Mouse (Mus musculus) intestine, embryonic 14.5 days (tissue): Measurements from ENCODE around the gene Dppa4. TPM values are rescaled to one million over a fixed set of nuclear protein-coding genes. Genes with fewer than 3 reads are reported as not detected.
A peak's percentile ranks its signal among the peaks of the same experiment; 100 is the strongest.

Experiments
- ATAC-seq: fragments of 200-750 bp; cut with Nextera tagmentation; replicated peaks from 2 replicates; pipeline ENCODE4 v1.8.0; 2017; ENCODE audit warnings: low read depth, moderate number of reproducible peaks, moderate TSS enrichment, moderate library complexity; ENCODE audit not compliant: low FRiP score, low TSS enrichment
- DNase-seq: peaks from one replicate; pipeline ENCODE4 v3.0.0-alpha.2; 2018; ENCODE audit warnings: low spot score
- H3K27ac ChIP-seq: fragments of 300-500 bp; sonication (generic); 2 replicates; pipeline ENCODE4 v1.5.1; 2014; ENCODE audit warnings: low read depth, mild to moderate bottlenecking, control low read depth
- H3K27me3 ChIP-seq: fragments of 300-500 bp; sonication (generic); replicated peaks from 2 replicates; pipeline ENCODE4 v1.6.1; 2014; ENCODE audit warnings: low read length, control low read depth; ENCODE audit not compliant: control insufficient read depth, insufficient read depth
- H3K36me3 ChIP-seq: fragments of 300-500 bp; sonication (generic); 2 replicates; pipeline ENCODE4 v1.6.1; 2014; ENCODE audit warnings: low read length, control low read depth; ENCODE audit not compliant: control insufficient read depth, insufficient read depth
- H3K4me1 ChIP-seq: fragments of 300-500 bp; sonication (generic); replicated peaks from 2 replicates; pipeline ENCODE4 v1.6.1; 2014; ENCODE audit warnings: low read length, control low read depth, mixed read lengths; ENCODE audit not compliant: control insufficient read depth, insufficient read depth
- H3K4me2 ChIP-seq: fragments of 300-500 bp; sonication (generic); 2 replicates; pipeline ENCODE4 v1.6.1; 2014; ENCODE audit warnings: low read length
- H3K4me3 ChIP-seq: fragments of 300-500 bp; sonication (generic); 2 replicates; pipeline ENCODE4 v1.5.1; 2014; ENCODE audit warnings: low read depth, low read length, control low read depth, mixed read lengths
- H3K9ac ChIP-seq: fragments of 300-500 bp; sonication (generic); 2 replicates; pipeline ENCODE4 v1.6.1; 2014; ENCODE audit warnings: mild to moderate bottlenecking, low read length
- H3K9me3 ChIP-seq: fragments of 300-500 bp; sonication (generic); 2 replicates; pipeline ENCODE4 v1.6.1; 2016; ENCODE audit warnings: low read length, control low read depth; ENCODE audit not compliant: control insufficient read depth
- WGBS: fragments of 180-500 bp; shearing (Covaris S2); extraction: QIAGEN DNeasy Blood & Tissue Kit; methylation state at CpG from one replicate; pipeline ENCODE4 v1.1.7; 2014; 5-methylcytosine and 5-hydroxymethylcytosine counted together
- polyA plus RNA-seq: library from polyadenylated mRNA; unstranded; fragments of >200 nt; fragmentation: Nextera tagmentation; extraction: Ambion mirVana; gene quantifications from 2 replicates; pipeline ENCODE4 v1.2.1, GENCODE M21; 2014

Dppa4 gene
- polyA plus RNA-seq, result not detected in 2 replicates

DNA sequence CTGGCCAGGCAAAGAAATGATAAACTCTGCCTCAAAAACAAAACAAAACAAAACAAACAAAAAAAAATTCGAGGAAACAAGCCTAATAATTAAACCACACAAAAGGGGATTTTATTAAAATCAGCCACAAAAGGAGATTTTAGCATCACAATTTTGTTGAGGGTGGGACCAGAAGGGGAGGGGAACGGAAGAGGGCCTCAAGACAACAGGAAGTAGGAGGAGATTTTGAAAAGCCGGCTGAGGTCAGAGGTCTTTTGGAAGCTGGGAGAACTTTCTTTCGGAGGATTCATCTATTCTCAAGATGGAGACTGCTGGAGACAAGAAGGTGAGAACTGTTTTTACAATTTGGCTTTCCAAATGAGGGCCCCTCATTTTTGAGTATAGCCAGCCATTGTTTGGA lies at the start of gene Dppa4:
Dppa4 (plus strand) TSS at position 217 of the 400 bp plus-strand sequence.
- no peak within 1 kb of the TSS for H3K4me2 ChIP-seq
- 80% methylated on average over 4 of the region's 4 CpGs for WGBS
- ATAC-seq, result no peak

DNA sequence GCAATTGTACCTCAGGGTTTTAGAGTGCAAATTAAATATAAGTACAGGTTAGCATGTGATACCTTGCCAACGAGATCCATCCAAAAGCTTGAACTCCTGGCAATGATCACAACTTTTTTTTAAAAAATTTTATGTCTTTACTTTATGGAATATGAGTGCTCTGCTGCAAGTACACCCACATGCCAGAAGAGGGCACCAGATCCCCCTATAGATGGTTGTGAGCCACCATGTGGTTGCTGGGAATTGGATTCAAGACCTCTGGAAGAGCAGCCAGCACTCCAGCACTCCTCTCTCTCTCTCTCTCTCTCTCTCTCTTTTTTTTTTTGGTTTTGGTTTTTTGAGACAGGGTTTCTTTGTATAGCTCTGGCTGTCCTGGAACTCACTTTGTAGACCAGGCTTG lies 48.5 kb upstream of the Dppa4 start:
- Histone ChIP-seq H3K4me2 (no peak overlapping the region), H3K36me3 (no peaks in the 10 kb centered on the region), H3K27ac (no peak overlapping the region), H3K4me3 (no peak overlapping the region), H3K4me1 (no peaks in the 10 kb centered on the region), H3K9ac (no peak overlapping the region), H3K9me3 (no peaks in the 10 kb centered on the region), H3K27me3 (no peaks in the 10 kb centered on the region)
- ATAC-seq, result no peak
- 91% methylated on average over 1 of the region's 1 CpGs for WGBS
- peak; percentile 4 for DNase-seq

More for the DNA sequence above, at the start of gene Dppa4:
- DNase-seq, result no peak
- no peaks in the 10 kb centered on the region for H3K36me3 ChIP-seq
- H3K9me3 ChIP-seq, result no peaks in the 10 kb centered on the region
- no peaks in the 10 kb centered on the region for H3K27me3 ChIP-seq
- no peak within 1 kb of the TSS for H3K9ac ChIP-seq
- H3K27ac ChIP-seq, result no peak within 1 kb of the TSS
- no peak within 1 kb of the TSS for H3K4me3 ChIP-seq
- no peaks in the 10 kb centered on the region for H3K4me1 ChIP-seq

DNA sequence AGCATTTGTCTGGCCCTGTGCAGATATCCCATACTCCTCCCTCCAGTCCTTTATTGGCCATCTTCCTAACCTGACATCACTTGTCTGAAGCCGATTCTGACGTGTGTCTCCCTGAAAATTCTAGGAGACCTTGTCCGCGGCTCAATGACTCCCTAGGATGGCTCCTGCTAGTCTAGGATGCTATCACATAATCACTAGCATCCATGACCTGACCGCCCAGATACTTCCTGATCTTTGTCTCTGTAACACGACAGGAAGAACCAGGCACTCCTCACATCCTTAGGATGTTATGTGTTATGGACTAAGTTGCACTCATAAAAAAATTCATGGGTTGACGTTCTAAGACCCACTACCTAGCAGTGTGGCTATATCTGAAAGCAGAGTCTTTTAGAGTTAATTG lies 45.9 kb upstream of the Dppa4 start:
- Histone ChIP-seq H3K36me3 (no peaks in the 10 kb centered on the region), H3K9me3 (no peaks in the 10 kb centered on the region), H3K27ac (no peak overlapping the region), H3K4me3 (no peak overlapping the region), H3K4me1 (no peaks in the 10 kb centered on the region), H3K9ac (no peak overlapping the region), H3K4me2 (no peak overlapping the region), H3K27me3 (no peaks in the 10 kb centered on the region)
- DNase-seq, result no peak
- WGBS, result 91% methylated on average over 7 of the region's 7 CpGs
- ATAC-seq, result no peak

DNA sequence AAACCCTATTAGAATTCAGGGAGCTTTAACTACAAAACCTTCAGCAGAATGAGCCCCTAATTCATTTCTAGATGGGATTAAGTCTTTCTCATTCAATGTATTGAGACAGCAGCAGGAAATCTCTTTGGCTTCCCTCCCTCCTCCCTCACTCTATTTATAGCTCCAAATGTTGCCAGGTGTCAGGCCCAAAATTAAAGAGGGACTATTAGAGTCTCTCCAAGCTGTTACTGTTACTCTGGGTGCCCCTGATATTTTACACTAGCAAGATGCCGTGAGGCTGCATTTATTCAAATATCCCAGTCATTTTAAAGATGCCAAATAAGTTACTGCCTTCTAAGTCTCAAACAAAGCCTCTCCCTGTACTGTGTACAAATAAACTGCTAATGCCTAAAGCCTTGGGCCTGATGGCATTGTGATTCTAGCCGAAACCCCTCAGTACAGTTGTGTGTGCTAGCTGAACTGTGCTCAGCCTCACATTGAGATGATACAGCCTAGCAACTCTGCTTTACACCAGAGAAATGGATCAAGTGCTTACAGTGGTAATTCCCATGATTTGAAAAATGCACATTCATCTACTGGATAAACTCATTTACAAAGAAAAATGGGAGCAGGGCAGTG lies 36.4 kb upstream of the Dppa4 start:
- no peak overlapping the region for H3K27ac ChIP-seq
- no peak overlapping the region for H3K4me2 ChIP-seq
- H3K9ac ChIP-seq, result no peak overlapping the region
- no peaks in the 10 kb centered on the region for H3K36me3 ChIP-seq
- H3K4me3 ChIP-seq, result no peak overlapping the region
- H3K9me3 ChIP-seq, result no peaks in the 10 kb centered on the region
- no peak for DNase-seq
- H3K27me3 ChIP-seq, result no peaks in the 10 kb centered on the region
- H3K4me1 ChIP-seq, result no peaks in the 10 kb centered on the region
- 80% methylated on average over 2 of the region's 2 CpGs for WGBS
- no peak for ATAC-seq

DNA sequence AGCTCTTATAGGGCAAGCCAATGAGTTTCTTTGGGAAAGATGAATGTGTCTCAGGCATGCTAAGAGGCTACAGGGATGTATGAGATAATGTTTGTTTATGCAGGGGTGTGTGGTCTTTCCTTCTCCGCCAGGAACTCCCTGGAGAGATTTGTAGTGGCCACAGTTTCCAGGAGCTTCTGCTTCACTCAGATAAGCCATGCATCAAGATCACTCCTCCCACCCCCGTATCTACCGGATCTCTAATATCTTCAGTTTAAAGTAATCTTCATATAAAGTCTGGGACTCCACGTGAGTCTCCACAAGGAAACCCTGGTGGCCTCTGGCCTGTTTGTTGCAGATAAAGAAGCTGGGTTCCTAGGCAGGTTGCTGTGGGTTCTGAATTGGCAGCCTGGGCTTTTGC lies 30.7 kb upstream of the Dppa4 start:
- DNase-seq (no peak), ATAC-seq (no peak)
- no peak overlapping the region for H3K4me2 ChIP-seq
- H3K36me3 ChIP-seq, result no peaks in the 10 kb centered on the region
- H3K4me1 ChIP-seq, result no peaks in the 10 kb centered on the region
- 32% methylated on average over 4 of the region's 4 CpGs for WGBS
- H3K27me3 ChIP-seq, result no peaks in the 10 kb centered on the region
- no peak overlapping the region for H3K9ac ChIP-seq
- no peak overlapping the region for H3K27ac ChIP-seq
- no peak overlapping the region for H3K4me3 ChIP-seq
- no peaks in the 10 kb centered on the region for H3K9me3 ChIP-seq

DNA sequence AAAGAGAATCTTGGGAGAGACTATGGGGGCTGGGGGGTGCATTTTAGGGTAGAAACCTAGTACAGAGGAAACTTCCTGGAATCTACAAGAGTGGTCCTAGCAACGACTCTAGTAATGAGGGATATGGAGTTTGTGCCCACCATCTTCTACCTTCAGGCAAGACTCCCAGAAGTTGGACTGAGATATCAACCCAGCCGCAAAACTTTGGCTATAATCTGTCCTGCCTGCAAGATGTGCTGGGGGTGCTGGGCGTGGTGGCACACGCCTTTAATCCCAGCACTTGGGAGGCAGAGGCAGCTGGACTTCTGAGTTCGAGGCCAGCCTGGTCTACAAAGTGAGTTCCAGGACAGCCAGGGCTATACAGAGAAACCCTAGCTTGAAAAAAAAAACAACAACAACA lies 28.9 kb upstream of the Dppa4 start:
- 96% methylated on average over 5 of the region's 5 CpGs for WGBS
- no peak for DNase-seq
- no peak overlapping the region for H3K4me2 ChIP-seq
- no peak overlapping the region for H3K27ac ChIP-seq
- H3K27me3 ChIP-seq, result no peaks in the 10 kb centered on the region
- no peaks in the 10 kb centered on the region for H3K9me3 ChIP-seq
- no peak overlapping the region for H3K9ac ChIP-seq
- H3K4me3 ChIP-seq, result no peak overlapping the region
- H3K36me3 ChIP-seq, result no peaks in the 10 kb centered on the region
- no peak for ATAC-seq
- no peaks in the 10 kb centered on the region for H3K4me1 ChIP-seq

DNA sequence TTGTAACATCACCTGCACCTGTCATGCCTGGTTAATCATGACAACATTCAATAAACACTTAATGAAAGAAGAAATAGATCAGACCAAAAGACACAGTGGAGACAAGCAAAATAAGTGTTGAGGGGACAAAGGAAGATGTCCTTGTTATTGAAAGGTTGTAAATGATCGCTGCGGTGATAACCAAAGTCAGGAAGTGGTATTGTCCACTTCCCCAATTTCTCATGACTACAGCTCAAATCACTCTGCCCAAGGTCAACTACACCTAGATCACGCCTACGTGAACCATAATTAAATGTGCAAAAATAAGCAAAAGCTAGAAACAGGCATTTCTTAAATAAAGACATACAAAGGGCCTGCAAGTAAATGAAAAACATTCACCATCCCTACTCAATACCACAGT lies 24.0 kb upstream of the Dppa4 start:
- Histone ChIP-seq H3K4me3 (no peak overlapping the region), H3K9me3 (no peaks in the 10 kb centered on the region), H3K27me3 (no peaks in the 10 kb centered on the region), H3K4me2 (no peak overlapping the region), H3K4me1 (no peaks in the 10 kb centered on the region), H3K9ac (no peak overlapping the region), H3K36me3 (no peaks in the 10 kb centered on the region), H3K27ac (no peak overlapping the region)
- ATAC-seq (no peak), DNase-seq (no peak)
- WGBS, result 88% methylated on average over 4 of the region's 4 CpGs

DNA sequence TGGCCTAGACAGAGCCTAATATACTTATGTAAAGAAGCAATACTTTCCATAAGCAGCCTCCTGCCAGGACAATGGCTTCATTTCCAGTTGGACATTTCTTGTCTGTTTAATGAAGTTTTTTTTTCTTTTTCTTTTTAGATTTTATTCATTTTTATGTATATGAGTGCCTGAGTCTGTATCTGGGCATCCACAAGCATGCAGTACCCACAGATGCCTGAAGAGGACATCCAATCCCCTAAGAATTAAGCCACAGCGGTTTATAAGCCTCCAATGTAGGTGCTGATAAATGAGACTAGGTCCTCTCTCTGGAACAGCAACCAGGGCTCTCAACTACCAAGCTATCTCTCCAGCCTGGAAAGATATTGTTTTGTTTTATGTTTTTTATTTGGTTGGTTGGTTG lies 20.6 kb upstream of the Dppa4 start:
- no peak overlapping the region for H3K27ac ChIP-seq
- no peaks in the 10 kb centered on the region for H3K9me3 ChIP-seq
- H3K4me3 ChIP-seq, result no peak overlapping the region
- DNase-seq (no peak), ATAC-seq (no peak)
- H3K9ac ChIP-seq, result no peak overlapping the region
- no peak overlapping the region for H3K4me2 ChIP-seq
- no peaks in the 10 kb centered on the region for H3K36me3 ChIP-seq
- no peaks in the 10 kb centered on the region for H3K27me3 ChIP-seq
- 69% methylated on average over 1 of the region's 1 CpGs for WGBS
- no peaks in the 10 kb centered on the region for H3K4me1 ChIP-seq

DNA sequence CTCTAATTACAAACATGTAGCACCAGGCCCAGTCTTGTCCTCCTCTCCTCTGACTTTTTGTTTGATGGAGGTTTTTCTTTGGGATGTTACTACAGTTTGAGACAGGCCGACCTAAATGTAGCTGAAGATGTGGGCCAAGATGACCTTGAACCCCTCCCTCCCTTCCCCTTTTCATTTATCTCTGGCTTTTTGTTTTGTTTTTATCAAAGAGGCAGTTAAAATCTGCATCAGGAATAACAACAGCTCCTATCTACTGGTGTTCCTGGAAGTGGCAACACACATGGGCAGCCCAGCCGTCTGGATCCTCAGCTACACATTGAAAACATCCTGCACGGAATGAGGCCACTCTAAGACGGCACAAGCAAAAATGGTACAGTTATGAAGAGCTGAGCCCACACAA lies 17.7 kb upstream of the Dppa4 start:
- H3K4me1 ChIP-seq, result no peaks in the 10 kb centered on the region
- H3K27me3 ChIP-seq, result no peaks in the 10 kb centered on the region
- no peak overlapping the region for H3K4me2 ChIP-seq
- no peak overlapping the region for H3K4me3 ChIP-seq
- no peak overlapping the region for H3K9ac ChIP-seq
- ATAC-seq (no peak), DNase-seq (no peak)
- no peak overlapping the region for H3K27ac ChIP-seq
- no peaks in the 10 kb centered on the region for H3K36me3 ChIP-seq
- 85% methylated on average over 4 of the region's 4 CpGs for WGBS
- no peaks in the 10 kb centered on the region for H3K9me3 ChIP-seq
